ENCODE assay signal across 10 mouse cellular contexts in genomic region chr1:89444014-89444413, GRCm38 (mm10).
"Had no signal": no experiment of that assay in that cellular context is flagged by ENCODE, and none has a peak within 500 bp of the region (broad histone marks: within the 10 kb centered on the region; RNA-seq: fewer than 3 reads in every experiment).

No protein-coding gene starts in this region.

- H3K27me3 ChIP-seq: limb, embryonic 13.5 days had no signal

- H3K27ac ChIP-seq: kidney, postnatal 0 days; limb, embryonic 13.5 days; liver, embryonic 14.5 days had no signal

- ATAC-seq: intestine, postnatal 0 days had no signal

- H3K9ac ChIP-seq: limb, embryonic 13.5 days; liver, embryonic 14.5 days had no signal

- H3K9me3 ChIP-seq: limb, embryonic 13.5 days had no signal

- H3K4me3 ChIP-seq: limb, embryonic 13.5 days; myocyte had no signal

- H3K36me3 ChIP-seq: limb, embryonic 13.5 days had no signal

- H3K4me2 ChIP-seq: limb, embryonic 13.5 days had no signal

- DNase-seq: kidney, adult 9 months; kidney, postnatal 36 days; lung, adult 18-20 months; right cerebral cortex, postnatal 14 days; thymus, postnatal 36 days had no signal
